ENCODE assay signal across 29 mouse cellular contexts in the genomic region with DNA sequence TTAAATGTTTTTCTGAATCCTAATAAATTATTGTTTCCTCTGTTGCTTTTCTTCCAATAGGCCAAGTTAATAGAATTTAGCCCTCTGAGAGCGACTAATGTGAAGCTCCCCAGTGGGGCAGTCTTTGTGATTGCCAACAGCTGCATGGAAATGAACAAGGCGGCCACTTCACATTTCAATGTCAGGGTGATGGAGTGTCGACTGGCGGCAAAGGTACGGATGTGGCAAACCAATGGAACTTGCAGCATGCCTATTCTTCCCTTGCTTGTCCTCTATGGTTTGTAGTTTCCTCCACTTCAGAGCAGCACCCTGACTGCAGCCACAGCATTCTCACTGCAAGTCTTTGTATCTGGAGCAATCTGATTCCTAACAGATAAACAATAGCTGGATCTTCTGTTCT.
DNase-seq lines count a peak whose midpoint lies in the region; ATAC-seq and TF ChIP-seq lines count a peak whose summit lies in the region.
"Had no signal": no experiment of that assay in that cellular context is flagged by ENCODE, and none has a peak within 500 bp of the region (broad histone marks: within the 10 kb centered on the region; RNA-seq: fewer than 3 reads in every experiment).

No protein-coding gene starts in this region.

- H3K27ac ChIP-seq in forebrain, embryonic 13.5 days, result no peak overlapping the region
- H3K27ac ChIP-seq in forebrain, embryonic 12.5 days, result no peak overlapping the region
- no peak overlapping the region for H3K27ac ChIP-seq in neural tube, embryonic 11.5 days (ENCODE audit: low read depth, low read length)
- H3K27ac ChIP-seq: forebrain, embryonic 15.5 days; hindbrain, embryonic 10.5 days; hindbrain, embryonic 13.5 days; intestine, embryonic 15.5 days had no signal

- TF ChIP-seq CTCF in brain, embryonic 14.5 days (IDR thresholded peaks at IDR 0.05; ENCODE audit: borderline replicate concordance, extremely low read depth, insufficient read depth, insufficient read length), result no peak

- H3K9ac ChIP-seq in forebrain, embryonic 13.5 days, result no peak overlapping the region
- no peak overlapping the region for H3K9ac ChIP-seq in forebrain, embryonic 12.5 days
- H3K9ac ChIP-seq in neural tube, embryonic 11.5 days (ENCODE audit: low read length), result no peak overlapping the region
- H3K9ac ChIP-seq: embryonic facial prominence, embryonic 13.5 days; forebrain, embryonic 15.5 days; hindbrain, embryonic 13.5 days; intestine, embryonic 15.5 days had no signal

- peak; percentile 45; the same call in 1 of the 2 replicates for ATAC-seq in forebrain, embryonic 13.5 days
- ATAC-seq in forebrain, embryonic 12.5 days (ENCODE audit: low FRiP score), result no peak; the same call in 1 of the 2 replicates
- peak; percentile 45; the same call in 1 of the 2 replicates for ATAC-seq in neural tube, embryonic 11.5 days (ENCODE audit: insufficient read depth, low FRiP score, low TSS enrichment)
- ATAC-seq: forebrain, embryonic 15.5 days; hindbrain, embryonic 16.5 days; intestine, embryonic 15.5 days; Patski had no signal

- no peaks in the 10 kb centered on the region for H3K9me3 ChIP-seq in forebrain, embryonic 13.5 days (replicated peaks)
- no peaks in the 10 kb centered on the region for H3K9me3 ChIP-seq in forebrain, embryonic 12.5 days
- no peaks in the 10 kb centered on the region for H3K9me3 ChIP-seq in neural tube, embryonic 11.5 days (ENCODE audit: control insufficient read depth, low read length)
- H3K9me3 ChIP-seq: embryonic facial prominence, embryonic 10.5 days; embryonic facial prominence, embryonic 13.5 days; forebrain, embryonic 15.5 days; G1E; hindbrain, embryonic 10.5 days; hindbrain, embryonic 13.5 days; intestine, embryonic 15.5 days had no signal

- no peak overlapping the region for H3K4me3 ChIP-seq in forebrain, embryonic 13.5 days
- H3K4me3 ChIP-seq in forebrain, embryonic 12.5 days (replicated peaks), result no peak overlapping the region
- no peak overlapping the region for H3K4me3 ChIP-seq in neural tube, embryonic 11.5 days (ENCODE audit: low read depth, low read length)
- H3K4me3 ChIP-seq: embryonic facial prominence, embryonic 10.5 days; embryonic facial prominence, embryonic 13.5 days; erythroblast, embryonic 14.5 days; forebrain, embryonic 15.5 days; hindbrain, embryonic 10.5 days; hindbrain, embryonic 13.5 days; intestine, embryonic 15.5 days had no signal

- no peaks in the 10 kb centered on the region for H3K4me1 ChIP-seq in forebrain, embryonic 13.5 days
- no peaks in the 10 kb centered on the region for H3K4me1 ChIP-seq in forebrain, embryonic 12.5 days
- no peaks in the 10 kb centered on the region for H3K4me1 ChIP-seq in neural tube, embryonic 11.5 days (ENCODE audit: control insufficient read depth, insufficient read depth, low read length)
- H3K4me1 ChIP-seq: forebrain, embryonic 15.5 days; hindbrain, embryonic 10.5 days; intestine, embryonic 15.5 days had no signal

- no peak for TF ChIP-seq POLR2A in brain, embryonic 14.5 days (IDR thresholded peaks at IDR 0.05; ENCODE audit: borderline replicate concordance, extremely low read depth, insufficient read depth, insufficient read length, poor library complexity, severe bottlenecking)

- no peaks in the 10 kb centered on the region for H3K27me3 ChIP-seq in forebrain, embryonic 13.5 days
- H3K27me3 ChIP-seq in forebrain, embryonic 12.5 days, result no peaks in the 10 kb centered on the region
- H3K27me3 ChIP-seq in neural tube, embryonic 11.5 days (ENCODE audit: control insufficient read depth, insufficient read depth, low read length), result no peaks in the 10 kb centered on the region
- H3K27me3 ChIP-seq: CH12.LX; embryonic facial prominence, embryonic 13.5 days; forebrain, embryonic 15.5 days; hindbrain, embryonic 13.5 days; intestine, embryonic 15.5 days; Patski had no signal

- H3K36me3 ChIP-seq in forebrain, embryonic 13.5 days (ENCODE audit: poor library complexity, severe bottlenecking), result 0 out of 2 replicates have a peak, but pooled peaks cover 5% of the 10 kb centered on the region
- H3K36me3 ChIP-seq in forebrain, embryonic 12.5 days (replicated peaks), result peaks cover 6% of the 10 kb centered on the region; the same call in 1 of the 2 replicates
- no peaks in the 10 kb centered on the region for H3K36me3 ChIP-seq in neural tube, embryonic 11.5 days (ENCODE audit: control insufficient read depth, insufficient read depth, low read length)
- H3K36me3 ChIP-seq: forebrain, embryonic 15.5 days; intestine, embryonic 15.5 days had no signal

- 50% methylated on average over 5 of the region's 5 CpGs for WGBS in forebrain, embryonic 13.5 days
- WGBS in forebrain, embryonic 12.5 days, result 58% methylated on average over 5 of the region's 5 CpGs
- 62% methylated on average over 5 of the region's 5 CpGs for WGBS in neural tube, embryonic 11.5 days

- DNase-seq in neural tube, embryonic 11.5 days (ENCODE audit: low spot score), result peak; percentile 23
- no peak for DNase-seq in neural tube, embryonic 10.5 days (ENCODE audit: extremely low spot score, low spot score)
- DNase-seq in brain, embryonic 14.5 days (ENCODE audit: low read depth), result peak; percentile 59
- no peak for DNase-seq in layer of hippocampus, adult 18-20 months (ENCODE audit: low spot score in 2 of 2)
- DNase-seq: adrenal gland, adult 2 months; adrenal gland, postnatal 14 days; B cell, adult 2 months; cerebellum, adult 11-12 months; cerebellum, adult 8-10 months; cerebellum, postnatal 10 days; embryo, embryonic 11 days; gastrocnemius, postnatal 10 days; gastrocnemius, postnatal 36 days; heart, postnatal 36 days; kidney, adult 11 months had no signal

- no peak overlapping the region for H3K4me2 ChIP-seq in forebrain, embryonic 13.5 days
- H3K4me2 ChIP-seq in forebrain, embryonic 12.5 days, result no peak overlapping the region
- no peak overlapping the region for H3K4me2 ChIP-seq in neural tube, embryonic 11.5 days (ENCODE audit: low read depth)
- H3K4me2 ChIP-seq: embryonic facial prominence, embryonic 13.5 days; forebrain, embryonic 15.5 days; heart, embryonic 11.5 days; hindbrain, embryonic 13.5 days; intestine, embryonic 15.5 days had no signal

Comparison
In these comparisons a context has a peak if more than half of its experiments do, and no peak if none do; other contexts are left out.
1. DNase-seq: peak in neural tube, embryonic 11.5 days (single experiment) and brain, embryonic 14.5 days (single experiment); none in neural tube, embryonic 10.5 days (single experiment) and layer of hippocampus, adult 18-20 months (0 of 2).